Mouse (Mus musculus): Measurements from ENCODE around the gene Wnt7a.

Wnt7a gene

DNA sequence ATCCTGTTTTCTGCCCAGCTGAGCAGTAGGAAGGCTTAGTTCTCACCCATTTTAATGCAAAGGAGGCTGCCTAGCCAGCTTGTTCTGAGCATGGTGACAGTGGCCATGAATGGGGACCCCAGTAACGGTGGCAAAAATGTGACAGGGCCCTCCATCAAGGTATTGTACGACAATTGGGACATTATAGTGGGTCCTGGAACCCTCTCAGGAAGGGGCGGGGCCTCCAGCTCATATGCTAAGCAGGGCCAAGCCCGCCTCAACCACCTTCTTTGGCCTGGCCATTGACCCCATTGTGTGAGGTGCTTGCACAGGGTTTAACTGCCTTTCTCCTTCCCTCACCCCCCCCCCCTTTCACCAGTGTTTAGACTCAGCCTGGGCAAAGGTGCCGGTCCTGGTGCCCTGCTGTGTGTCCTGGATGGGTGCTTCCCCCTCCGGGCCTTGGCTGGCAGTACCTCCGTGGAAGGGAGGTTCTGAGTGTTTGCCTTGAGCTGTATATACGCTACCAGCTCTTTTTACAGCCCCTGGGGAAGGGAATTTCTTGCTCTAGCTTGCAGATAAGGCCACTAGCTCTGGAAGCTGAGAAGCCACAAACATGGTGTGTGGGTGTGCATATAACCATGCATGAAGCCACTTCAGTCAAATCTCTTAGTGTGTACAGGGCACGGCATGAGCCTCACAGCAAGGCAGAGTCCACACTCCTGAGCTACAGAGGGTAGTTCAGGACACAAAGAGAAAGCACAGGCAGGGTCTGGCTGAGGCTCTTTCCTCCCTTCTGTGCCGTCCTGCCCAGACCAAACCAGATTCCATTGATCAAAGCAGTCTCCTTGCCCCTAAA lies 64.9 kb downstream of the Wnt7a start:
- no peak for DNase-seq (ENCODE audit: low read depth, low spot score)

DNA sequence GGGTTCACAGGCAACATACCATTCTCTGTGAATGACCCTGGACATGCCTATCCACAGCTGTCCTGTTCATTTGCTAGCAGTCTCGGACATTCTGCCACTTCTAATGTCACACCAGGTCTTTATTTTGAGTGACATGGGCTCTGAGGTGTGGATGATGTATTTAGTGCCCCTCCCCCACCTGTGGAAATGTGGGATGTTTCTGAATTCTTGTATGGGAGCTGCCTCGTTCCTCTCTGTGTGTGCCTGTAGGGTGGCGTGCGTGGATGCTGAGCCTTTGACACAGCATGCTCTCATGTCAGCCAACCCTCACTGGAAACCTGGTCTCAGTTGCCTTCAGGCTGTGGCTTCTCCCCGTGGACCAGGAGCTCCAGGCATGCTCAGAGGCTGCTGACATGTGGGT lies 66.1 kb downstream of the Wnt7a start:
- DNase-seq (ENCODE audit: low read depth, low spot score) = no peak

DNA sequence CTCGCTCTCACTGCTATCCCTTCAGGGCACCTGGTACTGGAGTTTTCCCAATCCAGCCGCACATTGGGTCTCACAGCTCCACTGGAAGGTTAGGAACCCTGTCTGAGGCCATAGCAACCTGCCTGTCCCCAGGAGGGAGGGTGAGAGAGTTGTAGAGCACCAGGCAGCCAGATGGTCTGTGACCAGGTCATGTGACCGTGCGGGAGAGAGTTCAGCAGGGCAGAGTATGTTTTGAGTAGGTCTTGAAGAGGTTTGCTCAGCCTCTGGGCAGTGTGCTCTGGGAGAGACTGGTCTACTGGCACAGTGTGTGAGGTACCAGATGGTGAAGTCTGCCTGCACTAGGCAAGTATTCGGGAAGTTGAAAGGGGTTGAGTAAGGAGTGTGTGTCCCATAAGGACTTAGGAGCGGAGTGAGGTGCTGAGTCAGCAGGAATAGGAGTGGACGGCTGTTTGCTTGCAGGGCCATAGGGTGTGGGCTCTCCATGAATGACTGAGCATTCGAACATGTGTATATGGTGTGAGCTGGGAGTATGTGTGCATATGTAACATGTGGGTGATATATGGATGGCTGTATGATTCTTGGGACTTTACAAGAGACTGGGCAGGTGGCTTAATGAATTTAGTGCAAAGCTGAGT lies 71.4 kb downstream of the Wnt7a start:
- peak; percentile 40 for DNase-seq (ENCODE audit: low read depth, low spot score)

DNA sequence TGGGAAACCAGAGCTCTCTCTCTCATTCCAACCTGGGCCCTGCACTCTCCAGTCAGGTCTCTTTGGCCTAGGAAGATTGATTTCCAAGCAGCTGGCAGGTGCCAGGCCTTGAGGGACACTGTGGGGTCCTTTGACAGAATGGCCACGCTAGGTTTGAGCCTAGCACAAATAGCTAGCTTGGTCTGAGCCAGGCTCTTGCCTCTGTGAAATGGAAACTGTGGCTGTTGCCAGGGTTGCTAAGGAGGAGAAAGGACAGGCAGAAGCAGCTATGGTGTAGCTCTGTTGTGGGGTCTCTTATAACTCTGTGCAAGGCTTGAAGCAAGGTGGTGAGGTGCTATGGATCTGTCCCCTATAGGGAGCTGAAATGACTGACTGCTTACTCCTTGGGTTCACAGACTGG lies 75.7 kb downstream of the Wnt7a start:
- DNase-seq (ENCODE audit: low read depth, low spot score) = no peak

DNA sequence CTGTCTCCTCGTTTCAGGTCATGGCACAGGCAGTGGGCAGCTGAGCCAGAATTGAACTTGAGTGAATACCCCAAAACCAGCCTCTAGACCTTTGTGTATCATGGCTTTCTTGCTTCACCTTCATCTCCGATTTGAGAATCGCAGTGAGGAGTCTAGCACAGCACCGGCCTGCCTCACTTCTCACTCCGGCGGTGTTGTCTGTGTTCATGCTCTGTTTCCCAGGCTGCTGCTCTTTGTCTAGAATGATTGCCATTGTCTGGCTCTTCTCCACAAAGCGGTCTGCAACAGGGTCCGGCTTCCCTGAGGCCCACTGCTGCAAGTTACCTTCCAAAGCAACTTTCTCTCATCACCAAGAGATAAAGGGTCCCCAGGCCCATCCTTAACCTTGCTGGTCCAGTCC lies 79.3 kb downstream of the Wnt7a start:
- DNase-seq (ENCODE audit: low read depth, low spot score) = no peak

DNA sequence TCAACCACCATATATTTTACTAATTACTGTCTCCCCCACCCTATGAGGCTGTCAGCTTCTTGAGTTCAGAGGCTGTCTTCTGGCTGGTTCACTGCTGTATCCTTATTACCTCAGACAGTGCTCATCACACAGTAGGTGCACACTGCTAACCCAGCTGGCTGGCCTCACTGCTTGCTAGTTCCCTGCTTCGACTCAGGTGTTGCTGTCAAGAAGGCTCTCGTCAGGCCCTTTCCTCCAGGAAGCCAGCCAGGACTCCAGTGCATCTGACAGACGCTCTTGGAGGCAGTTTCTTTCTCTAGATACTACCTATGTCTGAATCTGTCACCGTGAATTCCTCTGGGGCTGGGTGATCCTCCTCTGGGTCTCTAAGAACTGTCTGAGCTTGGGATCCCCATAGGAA lies 85.6 kb downstream of the Wnt7a start:
- peak; percentile 41 for DNase-seq (ENCODE audit: low read depth, low spot score)

DNA sequence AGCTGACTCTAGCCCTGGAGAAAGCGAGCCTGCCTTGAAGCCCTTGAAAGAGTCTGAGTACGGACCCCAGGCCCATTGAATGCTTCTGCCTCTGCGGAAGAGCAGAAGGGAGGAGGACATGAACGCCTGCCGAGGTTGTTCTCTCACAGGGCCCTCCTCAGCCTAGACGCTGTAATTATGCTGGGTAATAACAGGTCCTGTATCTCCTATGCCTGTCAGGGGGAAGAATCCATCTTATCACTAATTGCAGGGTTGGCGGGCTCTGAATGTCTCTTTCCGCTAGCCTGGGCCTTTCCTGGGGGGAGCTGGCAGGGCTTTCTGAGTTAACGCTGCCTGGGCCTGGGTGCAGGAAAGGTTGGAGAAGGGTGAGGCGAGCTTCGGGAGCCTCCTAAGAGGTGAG lies 86.4 kb downstream of the Wnt7a start:
- peak; percentile 68 for DNase-seq (ENCODE audit: low read depth, low spot score)

DNA sequence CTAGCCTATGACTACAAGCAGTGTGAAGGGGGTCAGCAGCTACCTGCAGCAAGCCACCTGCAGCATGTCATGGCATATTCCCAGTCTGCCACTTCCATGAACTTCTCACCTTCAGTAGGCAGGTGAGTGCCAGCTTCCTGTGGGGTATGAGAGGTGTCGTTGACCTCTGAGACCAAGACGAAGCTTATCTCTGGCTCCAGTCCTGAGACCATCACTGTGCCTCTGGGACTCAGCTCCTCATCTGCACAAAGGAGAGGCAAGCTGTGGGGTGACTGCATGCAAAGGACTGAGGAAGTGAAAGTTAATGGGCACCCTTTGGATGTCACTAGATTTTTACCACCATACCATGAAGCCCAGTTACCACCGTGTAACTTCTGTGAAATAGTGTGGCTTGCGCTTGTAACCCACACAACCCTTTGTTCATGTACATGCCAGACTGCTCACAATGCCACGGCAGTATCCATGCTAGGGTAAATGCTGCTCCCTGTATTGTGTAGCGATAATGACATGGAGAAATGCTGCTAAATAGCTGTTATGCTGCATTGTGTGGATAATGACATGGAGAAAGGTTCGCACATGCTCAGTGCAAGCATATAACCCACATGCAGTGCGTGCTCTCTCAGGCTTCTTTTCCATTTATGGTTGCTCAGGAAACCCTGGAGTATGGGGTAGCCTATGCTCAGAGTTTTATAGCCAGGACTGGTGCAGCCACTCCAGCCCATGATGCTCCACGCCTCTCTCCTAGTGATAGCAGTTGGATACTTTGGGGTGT lies 89.0 kb downstream of the Wnt7a start:
- DNase-seq (ENCODE audit: low read depth, low spot score) = peak; percentile 12
